Mouse (Mus musculus) heart, adult 2 months (tissue): Measurements from ENCODE around the gene Nek4. TPM values are rescaled to one million over a fixed set of nuclear protein-coding genes. Genes with fewer than 3 reads are reported as not detected.

Source experiments
- DNase-seq, 2 experiments: peaks; one replicate each; pipeline ENCODE4 v3.0.0; 2021
- H3K27ac ChIP-seq: fragments of 200-600 bp; 2 replicates; pipeline ENCODE4 v1.8.1; 2022
- H3K27me3 ChIP-seq: fragments of 200-500 bp; 2 replicates; pipeline ENCODE4 v1.6.1; 2012; ENCODE audit warnings: mild to moderate bottlenecking, low read length, inconsistent platforms, mixed read lengths; ENCODE audit not compliant: control insufficient read depth, insufficient read depth
- H3K36me3 ChIP-seq: fragments of 200-500 bp; 2 replicates; pipeline ENCODE4 v1.6.1; 2012; ENCODE audit warnings: low read length, inconsistent platforms; ENCODE audit not compliant: control insufficient read depth, insufficient read depth
- H3K4me1 ChIP-seq: fragments of 200-500 bp; 2 replicates; pipeline ENCODE4 v1.6.1; 2011; ENCODE audit warnings: low read length; ENCODE audit not compliant: control insufficient read depth, insufficient read depth
- H3K4me3 ChIP-seq: fragments of 200-600 bp; 2 replicates; pipeline ENCODE4 v1.8.1; 2022
- H3K79me2 ChIP-seq: fragments of 200-500 bp; replicated peaks from 2 replicates; pipeline ENCODE4 v1.6.1; 2012; ENCODE audit warnings: mild to moderate bottlenecking, inconsistent platforms, low read length, moderate library complexity, mixed read lengths; ENCODE audit not compliant: control insufficient read depth, insufficient read depth
- H3K9ac ChIP-seq: fragments of 200-500 bp; 2 replicates; pipeline ENCODE4 v1.6.1; 2012; ENCODE audit warnings: low read depth, mild to moderate bottlenecking, control low read depth, inconsistent platforms, low read length, mixed read lengths
- CTCF ChIP-seq: fragments of 200-600 bp; IDR thresholded peaks from 2 replicates; pipeline ENCODE4 v1.8.1; 2022; ENCODE audit warnings: antibody characterized with exemption, mild to moderate bottlenecking, moderate library complexity
- EP300 ChIP-seq: fragments of 200-500 bp; IDR thresholded peaks from 2 replicates; pipeline ENCODE4 v1.6.1; 2011; ENCODE audit warnings: low read depth, low read length, control low read depth; ENCODE audit not compliant: insufficient read depth
- POLR2A ChIP-seq: fragments of 200-500 bp; IDR thresholded peaks from 2 replicates; pipeline ENCODE4 v1.6.1; 2011; ENCODE audit warnings: mild to moderate bottlenecking, low read depth, low read length, control low read depth; ENCODE audit not compliant: insufficient read depth
- WGBS: fragments of 180-500 bp; shearing (Covaris S2); methylation state at CpG from one replicate; pipeline ENCODE4 v1.1.7; 2018; 5-methylcytosine and 5-hydroxymethylcytosine counted together
- intact Hi-C: fragments of 180-260 bp; cut with DNase I; formaldehyde crosslinking; loops from one replicate; pipeline ENCODE4 v1.15.1; 2025
- polyA plus RNA-seq: library from polyadenylated mRNA; depleted of rRNA; stranded (reverse); fragments of >200 nt; gene quantifications from 2 replicates; pipeline ENCODE4 v1.2.3, GENCODE M21; 2012
- total RNA-seq, 2 experiments: library from RNA; stranded (reverse); gene quantifications; 2 replicates each; pipeline ENCODE4 v1.2.3; 2021

Gene Nek4
- total and polyA plus RNA-seq, 3 experiments = 1.7 to 5.6 (median 4.0) TPM

- Histone ChIP-seq H3K36me3 (no peaks in the 10 kb centered on the region), H3K4me3 (no peak overlapping the region), H3K27ac (no peak overlapping the region), H3K27me3 (no peaks in the 10 kb centered on the region), H3K9ac (no peak overlapping the region), H3K4me1 (no peaks in the 10 kb centered on the region; the same call in 1 of the 2 replicates), H3K79me2 (no peaks in the 10 kb centered on the region)
- no peak for TF ChIP-seq POLR2A
- TF ChIP-seq CTCF = no peak
- no peak for TF ChIP-seq EP300
- WGBS = 73% methylated on average over 3 of the region's 3 CpGs
- intact Hi-C loops = no loop called here
- no peak for DNase-seq
Observed at GRCm38 (mm10) chr14:30976222-30976621, 25.0 kb downstream of the Nek4 start.

GRCm38 (mm10) chr14:30996417-30996816, 45.2 kb downstream of the Nek4 start:
- no peak overlapping the region for H3K4me3 ChIP-seq
- TF ChIP-seq EP300 (no peak), CTCF (no peak), POLR2A (no peak)
- no peaks in the 10 kb centered on the region for H3K4me1 ChIP-seq
- H3K27ac ChIP-seq = no peak overlapping the region
- DNase-seq = no peak
- no peak overlapping the region for H3K9ac ChIP-seq
- no peaks in the 10 kb centered on the region for H3K27me3 ChIP-seq
- no peaks in the 10 kb centered on the region for H3K79me2 ChIP-seq
- H3K36me3 ChIP-seq = no peaks in the 10 kb centered on the region; the same call in 1 of the 2 replicates
- intact Hi-C loops = no loop called here

DNA sequence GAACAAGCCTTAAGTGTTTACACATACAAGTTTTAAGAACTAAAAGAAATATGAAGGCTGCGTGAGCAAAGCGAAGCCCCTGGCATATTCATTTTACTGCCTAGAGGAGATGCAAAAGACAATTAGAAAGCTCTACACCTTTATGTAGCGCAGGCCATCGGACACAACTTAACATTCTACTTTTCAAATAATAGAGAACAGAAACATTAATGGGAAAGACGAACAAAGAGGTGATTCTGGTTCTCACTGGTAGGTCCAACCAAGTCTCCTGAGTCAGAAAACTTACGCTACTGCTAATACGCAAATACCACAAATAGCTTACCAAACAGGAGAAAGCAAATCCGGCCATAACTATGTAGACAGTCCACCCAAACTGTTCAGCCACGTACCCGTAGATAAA, 49.2 kb downstream of the Nek4 start:
- no peaks in the 10 kb centered on the region for H3K79me2 ChIP-seq
- H3K4me1 ChIP-seq = no peaks in the 10 kb centered on the region; the same call in 1 of the 2 replicates
- H3K27ac ChIP-seq = peak overlapping the region; percentile 85; the same call in 1 of the 2 replicates
- no peak overlapping the region; the same call in 1 of the 2 replicates for H3K9ac ChIP-seq
- TF ChIP-seq POLR2A (no peak), CTCF (no peak), EP300 (no peak)
- no peaks in the 10 kb centered on the region for H3K27me3 ChIP-seq
- no peak for DNase-seq
- no peaks in the 10 kb centered on the region; the same call in 1 of the 2 replicates for H3K36me3 ChIP-seq
- 49% methylated on average over 10 of the region's 10 CpGs for WGBS
- intact Hi-C loops = no loop called here
- peak overlapping the region; percentile 70 for H3K4me3 ChIP-seq

DNA sequence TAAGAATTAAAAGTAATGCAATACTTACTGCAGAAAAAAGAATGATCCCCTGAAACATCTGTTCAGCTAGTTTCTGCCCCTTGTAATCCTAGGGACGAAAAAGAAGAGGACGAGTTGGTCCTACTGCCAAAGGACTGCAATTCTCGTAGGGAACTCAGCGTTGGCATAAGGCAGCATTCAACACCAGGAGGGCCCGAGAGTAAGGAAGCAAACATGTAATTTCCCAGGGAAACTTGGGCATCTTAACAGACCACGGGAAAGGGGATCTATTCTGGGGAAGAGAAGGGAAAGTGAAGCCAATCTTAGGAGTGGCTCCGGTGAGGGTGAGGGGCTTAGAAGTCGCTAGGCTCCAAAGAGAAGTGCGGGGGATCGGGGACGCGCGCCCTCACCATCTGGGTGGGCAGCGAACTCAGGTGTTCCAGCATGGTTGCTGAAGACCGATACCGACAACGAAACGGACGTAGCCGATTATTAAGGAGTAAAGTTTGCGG, 49.7 kb downstream of the Nek4 start:
- Histone ChIP-seq H3K36me3 (no peaks in the 10 kb centered on the region; the same call in 1 of the 2 replicates), H3K4me1 (no peaks in the 10 kb centered on the region; the same call in 1 of the 2 replicates), H3K9ac (peak overlapping the region; percentile 63), H3K27ac (peak overlapping the region; percentile 85), H3K79me2 (no peaks in the 10 kb centered on the region), H3K4me3 (peak overlapping the region; percentile 70), H3K27me3 (no peaks in the 10 kb centered on the region)
- DNase-seq = no peak
- intact Hi-C loops = loop anchor here (1.0 kb wide), 1 partner anchor 18 kb away; the partner anchor contains the start of genes Gnl3 and Pbrm1
- WGBS = under 1% methylated on average over 21 of the region's 21 CpGs
- TF ChIP-seq EP300 (no peak), CTCF (peak; percentile 11; the same call in 1 of the 2 replicates)

- Histone ChIP-seq H3K27ac (peak within 1 kb of the TSS; percentile 85), H3K9ac (peak within 1 kb of the TSS; percentile 94), H3K4me1 (no peaks in the 10 kb centered on the region; the same call in 1 of the 2 replicates), H3K79me2 (no peaks in the 10 kb centered on the region), H3K36me3 (no peaks in the 10 kb centered on the region; the same call in 1 of the 2 replicates), H3K27me3 (no peaks in the 10 kb centered on the region), H3K4me3 (peak within 1 kb of the TSS; percentile 70)
- under 1% methylated on average over 72 of the region's 84 CpGs for WGBS
- intact Hi-C loops = loop anchor here (1.0 kb wide), 1 partner anchor 18 kb away; the partner anchor contains the start of genes Gnl3 and Pbrm1
- peak; percentile 92 to 93 for DNase-seq
- TF ChIP-seq POLR2A (peak; percentile 80), EP300 (no peak)
Observed at GRCm38 (mm10) chr14:31001307-31002205, 50.4 kb downstream of the Nek4 start, which contains the start of the genes Glt8d1 and Spcs1. TSS of gene Glt8d1 (plus strand) at chr14:31001400. TSS of gene Spcs1 (minus strand) at chr14:31001672.
